Mouse (Mus musculus): ENCODE measurements at regions not wholly inside any gene's neighbourhood (a gene's known extent, or its start where the extent isn't known, plus 50 kb on each side); places are given as distances from the start of the nearest gene placed in this dataset.

GRCm38 (mm10) chr5:18080761-18081160 lies 118.4 kb downstream of the Gnat3 start:
- DNase-seq (ENCODE audit: low spot score in 2 of 2) = no peak

GRCm38 (mm10) chr5:18082219-18082618 lies 119.9 kb downstream of the Gnat3 start:
- DNase-seq (ENCODE audit: low spot score in 2 of 2) = no peak

- no peak for DNase-seq (ENCODE audit: low spot score in 2 of 2)
Measured at GRCm38 (mm10) chr5:18083789-18084188, 121.4 kb downstream of the Gnat3 start.

- no peak for DNase-seq (ENCODE audit: low spot score in 2 of 2)
Measured at GRCm38 (mm10) chr5:18085456-18085855, 123.1 kb downstream of the Gnat3 start.

GRCm38 (mm10) chr5:18087919-18088445 lies 125.6 kb downstream of the Gnat3 start:
- DNase-seq (ENCODE audit: low spot score in 2 of 2) = peak; percentile 24 to 36

GRCm38 (mm10) chr5:18089956-18090355 lies 127.6 kb downstream of the Gnat3 start:
- no peak for DNase-seq (ENCODE audit: low spot score in 2 of 2)

- DNase-seq (ENCODE audit: low spot score in 2 of 2) = no peak
Measured at GRCm38 (mm10) chr5:18114905-18115689, 152.7 kb downstream of the Gnat3 start.

GRCm38 (mm10) chr5:18135794-18136678 lies 173.7 kb downstream of the Gnat3 start:
- DNase-seq (ENCODE audit: low spot score in 2 of 2) = no peak

GRCm38 (mm10) chr5:18137450-18138061 lies 175.2 kb downstream of the Gnat3 start:
- DNase-seq (ENCODE audit: low spot score in 2 of 2) = peak in 1 of 2 experiments; percentile 10

GRCm38 (mm10) chr5:18152241-18152640 lies 189.9 kb downstream of the Gnat3 start:
- no peak for DNase-seq (ENCODE audit: low spot score in 2 of 2)

- DNase-seq (ENCODE audit: low spot score in 2 of 2) = no peak
Measured at GRCm38 (mm10) chr5:18153703-18154102, 191.4 kb downstream of the Gnat3 start.

GRCm38 (mm10) chr5:18163515-18163914 lies 196.6 kb downstream of the Gnai1 start:
- DNase-seq (ENCODE audit: low spot score in 2 of 2) = no peak

- DNase-seq (ENCODE audit: low spot score in 2 of 2) = no peak
Measured at GRCm38 (mm10) chr5:18177810-18178209, 182.3 kb downstream of the Gnai1 start.

GRCm38 (mm10) chr5:18211395-18212057 lies 148.6 kb downstream of the Gnai1 start:
- no peak for DNase-seq (ENCODE audit: low spot score in 2 of 2)

Data from frontal cortex, postnatal 10 days (tissue).